Mouse (Mus musculus) lung, embryonic 14.5 days (tissue): ENCODE measurements around the gene Slc7a15. TPM values are rescaled to one million over a fixed set of nuclear protein-coding genes. Genes with fewer than 3 reads are reported as not detected.
A peak's percentile ranks its signal among the peaks of the same experiment; 100 is the strongest.
"Not testable (repeated sequence)": the region's sequence is repeated elsewhere in the genome, so short reads cannot be mapped to it uniquely, and the experiment has no call there.

Experiments
- ATAC-seq: fragments of 200-750 bp; cut with Nextera tagmentation; 2 replicates; pipeline ENCODE4 v1.8.0; 2017; ENCODE audit warnings: mild to moderate bottlenecking, moderate TSS enrichment, moderate library complexity; ENCODE audit not compliant: insufficient read depth
- DNase-seq: peaks from one replicate; pipeline ENCODE4 v3.0.0-alpha.2; 2015
- H3K27ac ChIP-seq: fragments of 300-500 bp; sonication (generic); 2 replicates; pipeline ENCODE4 v1.5.1; 2014; ENCODE audit warnings: low read depth, mild to moderate bottlenecking, moderate library complexity
- H3K27me3 ChIP-seq: fragments of 300-500 bp; sonication (generic); 2 replicates; pipeline ENCODE4 v1.6.1; 2014; ENCODE audit warnings: low read length, control low read depth; ENCODE audit not compliant: insufficient read depth
- H3K36me3 ChIP-seq: fragments of 300-500 bp; sonication (generic); 2 replicates; pipeline ENCODE4 v1.6.1; 2014; ENCODE audit warnings: control low read depth; ENCODE audit not compliant: insufficient read depth
- H3K4me1 ChIP-seq: fragments of 300-500 bp; sonication (generic); 2 replicates; pipeline ENCODE4 v1.6.1; 2014; ENCODE audit warnings: antibody characterized with exemption, control low read depth; ENCODE audit not compliant: insufficient read depth
- H3K4me2 ChIP-seq: fragments of 300-500 bp; sonication (generic); 2 replicates; pipeline ENCODE4 v1.6.1; 2014; ENCODE audit warnings: mild to moderate bottlenecking
- H3K4me3 ChIP-seq: fragments of 300-500 bp; sonication (generic); 2 replicates; pipeline ENCODE4 v1.5.1; 2014; ENCODE audit warnings: low read depth, low read length
- H3K9ac ChIP-seq: fragments of 300-500 bp; sonication (generic); 2 replicates; pipeline ENCODE4 v1.6.1; 2014
- H3K9me3 ChIP-seq: fragments of 300-500 bp; sonication (generic); 2 replicates; pipeline ENCODE4 v1.6.1; 2016; ENCODE audit warnings: low read depth, low read length, control low read depth
- CTCF ChIP-seq: IDR thresholded peaks from 2 replicates; pipeline ENCODE4 v1.5.1; 2016; ENCODE audit warnings: antibody characterized with exemption, low read depth
- WGBS: fragments of 180-500 bp; shearing (Covaris S2); extraction: QIAGEN DNeasy Blood & Tissue Kit; methylation state at CpG from one replicate; pipeline ENCODE4 v1.1.7; 2014; 5-methylcytosine and 5-hydroxymethylcytosine counted together
- polyA plus RNA-seq: library from polyadenylated mRNA; unstranded; fragments of >200 nt; fragmentation: Nextera tagmentation; extraction: Ambion mirVana; gene quantifications from 2 replicates; pipeline ENCODE4 v1.2.1, GENCODE M21; 2014

The Slc7a15 gene
- polyA plus RNA-seq, 1 experiment from 2014 or later: not detected

DNA sequence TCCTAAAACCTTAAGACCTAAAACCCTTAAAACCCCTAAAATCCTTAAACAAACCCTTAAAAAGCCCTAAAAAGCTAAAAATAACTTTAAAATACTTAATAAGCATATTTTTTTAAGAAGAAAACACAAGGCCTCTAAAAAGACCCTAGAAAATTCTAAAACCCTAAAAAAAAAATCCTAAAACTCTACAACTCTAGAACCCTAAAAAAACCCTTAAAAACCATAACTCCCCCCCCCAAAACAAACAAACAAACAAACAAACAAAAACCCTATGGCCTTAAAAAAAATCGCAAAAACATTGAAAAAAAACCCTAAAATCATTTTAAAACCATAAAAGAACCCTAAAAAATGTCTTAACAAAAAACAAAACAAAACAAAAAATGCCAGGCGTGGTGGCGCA is 19.4 kb upstream of the Slc7a15 start:
- Histone ChIP-seq H3K36me3 (no peaks in the 10 kb centered on the region), H3K27me3 (no peaks in the 10 kb centered on the region), H3K4me2 (no peak overlapping the region), H3K27ac (no peak overlapping the region), H3K9me3 (no peaks in the 10 kb centered on the region), H3K9ac (no peak overlapping the region), H3K4me3 (no peak overlapping the region), H3K4me1 (no peaks in the 10 kb centered on the region)
- no peak for ATAC-seq
- WGBS: 89% methylated on average over 3 of the region's 3 CpGs
- DNase-seq: no peak
- no peak for TF ChIP-seq CTCF

DNA sequence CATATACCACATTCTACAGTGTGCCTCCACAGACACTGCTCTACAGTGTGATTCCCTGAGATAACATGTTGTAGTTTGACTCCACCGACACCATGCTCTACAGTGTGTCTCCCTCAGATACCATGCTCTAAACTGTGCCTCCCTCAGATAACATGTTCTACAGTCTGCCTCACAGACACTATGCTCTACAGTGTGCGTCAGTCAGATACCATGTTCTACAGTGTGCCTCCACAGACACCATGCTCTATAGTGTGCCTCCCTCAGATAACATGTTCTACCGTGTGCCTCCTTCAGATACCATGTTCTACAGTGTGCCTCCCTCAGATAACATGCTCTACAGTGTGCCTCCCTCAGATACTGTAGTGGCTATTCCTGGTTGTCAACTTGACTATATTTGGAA is 10.2 kb upstream of the Slc7a15 start:
- no peaks in the 10 kb centered on the region for H3K36me3 ChIP-seq
- H3K27me3 ChIP-seq: no peaks in the 10 kb centered on the region
- no peak overlapping the region for H3K4me3 ChIP-seq
- no peak overlapping the region for H3K4me2 ChIP-seq
- no peaks in the 10 kb centered on the region for H3K4me1 ChIP-seq
- no peak overlapping the region for H3K9ac ChIP-seq
- ATAC-seq: no peak
- no peak for TF ChIP-seq CTCF
- H3K9me3 ChIP-seq: no peaks in the 10 kb centered on the region
- no peak overlapping the region for H3K27ac ChIP-seq
- WGBS: 93% methylated on average over 3 of the region's 3 CpGs
- DNase-seq: no peak

GRCm38 (mm10) chr12:8595611-8596010 is 3.3 kb downstream of the Slc7a15 start:
- Histone ChIP-seq H3K9ac (no peak overlapping the region), H3K27ac (no peak overlapping the region), H3K4me3 (no peak overlapping the region), H3K4me1 (no peaks in the 10 kb centered on the region), H3K27me3 (no peaks in the 10 kb centered on the region), H3K36me3 (no peaks in the 10 kb centered on the region), H3K4me2 (no peak overlapping the region), H3K9me3 (peaks cover 4% of the 10 kb centered on the region; the same call in 1 of the 2 replicates)
- TF ChIP-seq CTCF: no peak
- ATAC-seq (no peak), DNase-seq (no peak)
- WGBS: 92% methylated on average over 7 of the region's 7 CpGs

- not testable (repeated sequence) for H3K27me3 ChIP-seq, H3K4me2 ChIP-seq, DNase-seq, ATAC-seq, H3K4me3 ChIP-seq, H3K4me1 ChIP-seq, H3K9ac ChIP-seq, H3K36me3 ChIP-seq, H3K9me3 ChIP-seq, H3K27ac ChIP-seq
- 93% methylated on average over 2 of the region's 2 CpGs for WGBS
Measured at GRCm38 (mm10) chr12:8591326-8591725, 7.5 kb downstream of the Slc7a15 start.

DNA sequence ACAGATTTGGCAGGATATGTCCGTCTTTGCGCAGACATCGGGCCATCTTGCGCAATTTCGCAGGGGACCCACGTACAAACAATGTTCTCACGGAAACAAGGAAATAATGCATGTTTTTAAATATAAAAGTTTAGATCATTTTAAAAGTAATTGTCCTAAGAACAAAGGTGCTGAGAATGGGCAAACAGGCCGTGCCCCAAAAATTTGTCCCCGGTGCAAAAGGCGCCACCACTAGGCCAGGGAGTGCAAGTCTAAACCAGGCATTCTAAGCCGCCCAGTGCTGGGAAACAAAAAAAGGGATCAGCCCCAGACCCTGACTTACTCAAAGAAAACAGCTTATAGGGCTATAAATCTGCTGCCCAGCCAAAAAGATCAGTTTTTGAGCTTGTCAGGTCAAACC is 25.5 kb downstream of the Slc7a15 start:
- peak; percentile 0 for DNase-seq
- TF ChIP-seq CTCF: no peak

GRCm38 (mm10) chr12:8571903-8572341 is 26.9 kb downstream of the Slc7a15 start:
- H3K27ac ChIP-seq, H3K9me3 ChIP-seq, H3K4me1 ChIP-seq, H3K27me3 ChIP-seq, ATAC-seq, H3K36me3 ChIP-seq, H3K9ac ChIP-seq: not testable (repeated sequence)
- peak overlapping the region; percentile 40; the same call in 1 of the 2 replicates for H3K4me2 ChIP-seq
- 23% methylated on average over 12 of the region's 12 CpGs for WGBS
- H3K4me3 ChIP-seq: 0 out of 2 replicates have a peak overlapping the region, but pooled peaks have one; percentile 2
- peak; percentile 2 for DNase-seq

More for the DNA sequence above, 25.5 kb downstream of the Slc7a15 start:
- Histone ChIP-seq H3K9ac (no peak overlapping the region), H3K9me3 (no peaks in the 10 kb centered on the region), H3K36me3 (no peaks in the 10 kb centered on the region), H3K27me3 (no peaks in the 10 kb centered on the region), H3K4me2 (no peak overlapping the region; the same call in 1 of the 2 replicates), H3K4me1 (no peaks in the 10 kb centered on the region), H3K27ac (no peak overlapping the region), H3K4me3 (no peak overlapping the region)
- no peak for ATAC-seq
- WGBS: 78% methylated on average over 11 of the region's 11 CpGs

GRCm38 (mm10) chr12:8571287-8571902 is 27.5 kb downstream of the Slc7a15 start:
- 58% methylated on average over 2 of the region's 2 CpGs for WGBS
- not testable (repeated sequence) for H3K27ac ChIP-seq, H3K4me3 ChIP-seq, ATAC-seq, H3K9me3 ChIP-seq, H3K9ac ChIP-seq, H3K4me2 ChIP-seq, H3K4me1 ChIP-seq, H3K27me3 ChIP-seq, DNase-seq, H3K36me3 ChIP-seq

DNA sequence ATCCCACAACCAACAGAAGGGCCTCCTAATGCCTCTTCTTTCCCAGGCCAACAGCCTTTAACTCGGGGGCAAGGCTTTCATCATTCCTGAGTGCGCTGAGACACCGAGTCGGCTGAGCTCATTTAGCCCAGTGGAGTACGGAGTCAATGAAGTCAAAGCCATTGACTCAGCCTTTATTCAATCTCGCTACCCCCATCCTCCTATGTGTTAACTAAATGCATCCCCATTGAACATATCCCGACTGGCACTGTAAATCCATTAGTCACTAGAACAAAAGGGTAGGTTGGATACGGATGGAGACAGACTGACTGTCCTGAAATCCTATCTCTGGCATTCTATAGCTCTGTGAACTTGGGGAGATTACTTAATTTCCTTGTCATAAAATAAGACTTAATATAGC is 36.7 kb downstream of the Slc7a15 start:
- H3K4me2 ChIP-seq, H3K4me1 ChIP-seq, H3K9ac ChIP-seq, H3K27me3 ChIP-seq, ATAC-seq, H3K4me3 ChIP-seq, H3K9me3 ChIP-seq, H3K36me3 ChIP-seq, H3K27ac ChIP-seq, DNase-seq: not testable (repeated sequence)
- WGBS: 84% methylated on average over 8 of the region's 8 CpGs

DNA sequence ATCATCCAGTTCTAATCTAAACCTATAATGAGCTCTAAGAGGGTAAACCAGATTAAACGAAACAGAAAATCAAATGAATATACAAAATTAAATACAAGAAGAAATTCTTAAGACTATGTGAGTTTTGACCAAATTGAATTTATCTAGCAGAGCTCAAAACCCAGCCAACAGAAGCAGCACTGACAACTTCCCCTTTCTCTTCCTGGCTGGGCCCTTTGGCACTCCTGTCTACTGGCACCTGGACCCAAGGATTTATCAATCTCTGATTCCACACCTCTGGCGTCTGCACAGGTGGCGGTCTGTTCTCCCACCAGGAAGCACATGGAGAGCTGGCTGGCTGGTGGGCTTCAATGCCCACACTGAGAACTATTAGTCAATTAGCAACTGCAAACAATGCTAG is 39.0 kb downstream of the Slc7a15 start:
- H3K4me2 ChIP-seq, H3K27me3 ChIP-seq, H3K4me3 ChIP-seq, H3K27ac ChIP-seq, H3K4me1 ChIP-seq, H3K36me3 ChIP-seq, H3K9ac ChIP-seq, DNase-seq, ATAC-seq, H3K9me3 ChIP-seq: not testable (repeated sequence)
- 76% methylated on average over 3 of the region's 3 CpGs for whole genome bisulfite sequencing
